Mouse (Mus musculus): ENCODE data around the gene Coa7. TPM values are rescaled to one million over a fixed set of nuclear protein-coding genes. Genes with fewer than 3 reads are reported as not detected.

Gene Coa7
- 4.1 and 5.9 TPM in 2 replicates for polyA plus RNA-seq (2012; rRNA removed)

DNA sequence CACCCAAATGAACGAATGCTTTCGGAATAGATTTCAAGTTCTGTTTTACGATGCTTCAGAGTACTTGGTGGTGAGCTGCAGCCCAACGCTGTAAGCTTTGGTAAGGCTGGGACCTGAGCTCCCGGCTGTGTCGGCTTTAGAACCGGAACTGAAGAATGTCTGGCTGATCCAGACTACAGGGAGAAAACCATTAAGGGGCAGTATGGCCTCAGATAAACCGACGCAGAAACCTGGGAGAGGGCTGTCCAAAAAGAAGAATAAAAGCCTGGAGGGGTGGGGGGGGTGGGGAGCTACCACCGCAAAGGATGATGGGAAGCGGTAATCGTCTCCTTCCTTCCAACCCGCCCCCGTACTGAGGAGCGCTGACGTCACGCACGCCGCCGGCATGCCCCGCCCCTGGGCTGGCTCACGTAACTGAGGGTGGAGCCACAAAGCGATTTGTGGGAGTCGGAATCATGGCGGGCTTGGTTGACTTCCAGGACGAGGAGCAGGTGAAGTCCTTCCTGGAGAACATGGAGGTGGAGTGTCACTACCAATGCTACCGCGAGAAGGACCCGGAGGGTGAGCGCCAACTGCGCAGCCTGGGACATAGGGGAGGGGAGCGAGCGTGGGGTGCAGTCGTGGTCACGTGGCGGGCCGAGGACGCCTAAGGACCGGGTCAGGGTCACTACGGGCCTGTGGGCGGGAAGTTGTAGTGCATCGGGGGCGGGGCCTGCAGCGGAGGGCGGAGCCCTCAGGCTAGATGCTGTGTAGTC, at the start of gene Coa7:
Gene Coa7 (plus strand): TSS at position 411 of the 755 bp plus-strand sequence.

DNA sequence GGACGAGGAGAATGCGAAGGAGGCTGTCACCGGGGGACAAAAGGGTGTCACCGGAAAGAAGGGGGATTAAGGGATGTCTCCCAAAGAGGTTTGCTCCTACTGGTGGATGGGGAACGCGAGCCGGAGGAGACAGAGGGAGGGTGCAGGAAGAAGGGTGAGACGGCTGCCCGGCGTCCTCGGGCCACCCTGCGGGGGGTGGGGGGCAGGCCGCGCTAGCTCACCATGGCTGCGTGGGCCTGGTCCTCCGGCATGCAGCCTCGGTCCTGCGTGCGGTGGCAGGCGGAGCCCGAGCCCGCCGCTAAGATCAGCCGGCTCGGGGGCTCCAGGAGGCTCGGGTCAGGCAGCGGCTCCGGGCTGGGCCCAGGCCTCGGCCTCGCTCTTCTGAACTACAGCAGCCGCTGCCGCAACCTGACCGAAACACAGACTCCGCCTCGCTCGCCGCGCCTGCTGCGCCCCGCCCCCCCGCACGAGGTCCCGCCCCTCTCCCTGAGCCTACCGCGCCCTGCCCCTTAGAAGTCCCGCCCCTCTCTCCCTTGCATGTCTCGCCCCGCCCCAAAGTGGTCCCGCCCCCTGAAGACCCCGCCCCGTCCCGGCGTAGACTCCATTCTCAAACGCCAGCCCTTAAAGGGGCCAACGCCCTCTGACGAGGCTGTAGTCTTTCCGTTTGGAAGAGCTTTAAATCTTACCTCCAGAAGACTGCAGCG, 27.1 kb upstream of the Coa7 start, which contains the start of gene Zyg11b:
Gene Zyg11b (minus strand): TSS at position 427 of the 704 bp plus-strand sequence.

DNA sequence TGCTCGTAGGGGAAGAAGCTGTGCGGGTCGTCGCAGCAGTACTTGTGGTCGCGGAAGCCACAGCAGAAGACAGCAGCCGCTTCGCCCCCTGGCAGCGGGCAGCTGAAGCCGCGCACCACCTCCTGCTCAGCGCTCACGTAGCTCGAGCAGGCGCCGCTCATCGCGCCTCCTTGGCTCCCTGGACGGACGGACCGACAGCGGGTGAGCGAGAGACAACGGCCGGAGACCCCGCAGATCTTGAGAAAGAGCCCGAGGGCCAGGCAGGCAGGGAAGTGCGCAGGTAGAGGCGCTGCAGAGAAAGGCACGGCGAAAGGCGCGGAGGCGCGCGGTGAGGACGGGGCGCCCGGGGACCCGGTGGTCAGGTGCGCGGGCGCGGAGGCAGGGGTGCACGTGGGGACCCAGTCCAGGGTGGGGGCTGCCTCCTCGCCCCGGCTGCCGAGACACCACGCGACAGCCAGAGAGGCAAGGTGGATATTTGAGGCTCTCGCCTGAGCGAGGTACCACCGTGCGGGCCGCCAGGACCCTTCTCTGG, 55.3 kb downstream of the Coa7 start, which contains the start of gene Shisal2a:
Gene Shisal2a (minus strand): TSS at position 167 of the 532 bp plus-strand sequence.

Other genes with a start within 250 kb of the Coa7 start
- 36.2 and 39.4 TPM in 2 replicates for gene Podn, start 231.7 kb upstream of the Coa7 start, polyA plus RNA-seq (2012; rRNA removed)
- 60.2 and 68.2 TPM in 2 replicates for gene Scp2, start 183.1 kb upstream of the Coa7 start, polyA plus RNA-seq (2012; rRNA removed)
- 40.1 and 45.0 TPM in 2 replicates for gene Echdc2, start 162.7 kb upstream of the Coa7 start, polyA plus RNA-seq (2012; rRNA removed)
- gene Zyg11a, start 110.1 kb upstream of the Coa7 start, polyA plus RNA-seq (2012; rRNA removed): 0.06 TPM in 2 replicates
- 5.2 and 6.0 TPM in 2 replicates for gene Zyg11b, start 27.0 kb upstream of the Coa7 start, polyA plus RNA-seq (2012; rRNA removed)
- gene Shisal2a, start 55.2 kb downstream of the Coa7 start, polyA plus RNA-seq (2012; rRNA removed): 0.23 and 0.78 TPM in 2 replicates
- gene Gpx7, start 78.8 kb downstream of the Coa7 start, polyA plus RNA-seq (2012; rRNA removed): 8.1 and 11.3 TPM in 2 replicates
- gene Tut4, start 131.3 kb downstream of the Coa7 start, polyA plus RNA-seq (2012; rRNA removed): 20.0 and 20.8 TPM in 2 replicates